Mouse (Mus musculus): ENCODE data around the gene Ckap2l.

The Ckap2l gene

DNA sequence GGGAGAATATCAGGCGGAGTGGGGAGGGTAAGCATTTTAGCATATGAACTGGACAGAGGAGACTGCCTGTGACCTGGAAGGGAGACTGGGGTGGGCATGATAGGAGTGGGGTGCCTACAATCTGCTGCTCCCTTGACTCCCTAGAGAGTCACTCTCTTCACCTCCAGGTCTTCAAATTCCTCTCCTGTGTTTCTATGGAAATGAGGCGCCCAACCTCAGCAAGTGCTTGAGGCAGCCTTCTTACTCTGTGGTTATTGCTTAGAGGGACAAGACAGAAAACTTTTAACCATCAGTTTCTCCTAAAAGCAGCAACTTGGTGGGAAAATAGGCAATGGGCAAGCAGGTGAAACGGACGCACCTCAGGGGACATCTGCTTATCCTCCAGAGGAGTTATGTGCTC lies 60.5 kb downstream of the Ckap2l start:
- DNase-seq (ENCODE audit: low read depth, low spot score) = no peak

DNA sequence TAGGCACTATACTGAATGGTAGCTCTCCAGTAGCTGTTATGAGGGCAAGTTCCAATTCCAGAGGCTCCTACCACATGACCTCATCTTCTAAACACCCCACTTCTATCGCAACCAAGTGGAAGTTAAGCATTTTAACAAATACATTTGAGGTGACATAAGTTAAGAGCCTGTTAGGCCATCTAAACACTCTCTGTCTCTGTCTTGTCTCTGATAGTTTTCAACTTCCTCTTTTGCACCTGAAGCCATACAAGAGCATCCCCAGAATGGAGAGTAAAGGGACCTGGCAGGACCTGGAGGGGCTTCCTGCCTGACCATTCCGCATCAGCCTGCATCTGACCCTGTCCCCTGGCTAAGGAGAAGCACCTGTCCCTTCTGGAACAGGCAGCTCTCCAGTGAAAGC lies 62.3 kb downstream of the Ckap2l start:
- peak; percentile 22 for DNase-seq (ENCODE audit: low read depth, low spot score)

DNA sequence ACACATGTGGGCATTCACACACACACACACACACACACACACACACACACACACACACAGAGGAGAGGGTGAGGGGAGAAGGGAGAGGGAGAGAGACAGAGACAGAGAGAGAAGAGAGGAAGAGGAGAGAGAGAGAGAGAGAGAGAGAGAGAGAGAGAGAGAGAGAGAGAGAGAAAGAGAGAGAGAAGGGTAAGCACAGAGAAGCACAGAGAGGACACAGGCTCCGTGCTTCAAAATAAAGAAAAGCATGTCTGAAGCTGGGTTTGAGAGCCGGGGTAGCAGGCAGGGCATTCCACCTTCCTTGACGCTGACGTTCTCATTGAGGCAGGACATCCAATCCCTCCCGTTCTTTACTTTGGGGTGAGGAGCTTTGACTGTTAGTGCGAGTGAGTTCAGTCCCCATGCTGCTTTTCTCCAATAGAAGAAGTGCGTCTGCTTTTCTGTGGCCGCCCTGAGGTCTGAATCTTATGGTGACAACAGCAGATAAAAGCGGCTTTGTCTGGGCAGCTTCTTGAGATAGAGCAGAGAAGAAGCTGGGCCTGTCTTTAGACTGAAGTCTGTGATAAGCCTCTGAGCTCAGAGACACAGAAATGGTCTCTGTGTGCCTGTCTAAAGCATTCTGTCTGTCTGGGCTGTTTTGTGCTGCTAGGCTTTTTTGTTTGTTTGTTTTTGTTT lies 63.1 kb downstream of the Ckap2l start:
- DNase-seq (ENCODE audit: low read depth, low spot score) = no peak

DNA sequence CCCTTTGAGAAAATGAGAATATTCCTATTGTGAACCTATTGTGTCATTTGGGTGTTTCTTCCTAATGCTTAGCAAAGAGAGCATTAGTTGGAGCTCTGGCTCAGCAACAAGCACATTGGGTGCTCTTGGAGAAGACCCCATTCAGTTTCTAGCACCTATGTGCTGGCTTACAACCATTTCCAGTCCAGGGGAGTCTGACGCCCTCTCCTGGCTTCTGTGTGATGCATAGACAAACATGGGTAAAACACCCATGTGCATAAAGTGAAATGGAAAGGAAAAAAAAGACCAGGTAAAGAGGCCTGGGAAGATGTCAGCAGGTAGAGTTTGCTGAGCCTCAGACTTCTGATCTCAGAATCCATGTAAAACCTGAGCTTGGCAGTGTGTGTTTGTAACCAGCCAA lies 63.8 kb downstream of the Ckap2l start:
- DNase-seq (ENCODE audit: low read depth, low spot score) = no peak

DNA sequence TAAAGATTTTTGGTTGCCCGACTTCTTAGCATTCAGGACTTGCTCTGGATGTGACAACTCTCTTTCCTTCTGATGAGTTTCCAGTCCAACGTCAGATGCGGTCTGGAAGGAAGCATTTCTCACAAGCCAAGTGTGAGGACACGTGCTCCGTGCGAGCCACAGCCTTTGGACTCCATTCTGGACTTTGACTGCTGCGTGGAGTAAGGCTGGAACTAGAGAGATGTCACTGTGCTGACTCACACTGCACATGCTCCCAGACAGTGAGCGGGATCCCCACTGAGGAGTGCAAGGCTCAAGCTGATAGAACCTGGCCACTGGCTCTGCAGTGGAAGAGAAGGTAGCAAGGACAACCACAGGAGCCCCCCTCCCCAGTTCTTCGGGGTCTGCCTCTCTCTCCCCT lies 64.5 kb downstream of the Ckap2l start:
- no peak for DNase-seq (ENCODE audit: low read depth, low spot score)

DNA sequence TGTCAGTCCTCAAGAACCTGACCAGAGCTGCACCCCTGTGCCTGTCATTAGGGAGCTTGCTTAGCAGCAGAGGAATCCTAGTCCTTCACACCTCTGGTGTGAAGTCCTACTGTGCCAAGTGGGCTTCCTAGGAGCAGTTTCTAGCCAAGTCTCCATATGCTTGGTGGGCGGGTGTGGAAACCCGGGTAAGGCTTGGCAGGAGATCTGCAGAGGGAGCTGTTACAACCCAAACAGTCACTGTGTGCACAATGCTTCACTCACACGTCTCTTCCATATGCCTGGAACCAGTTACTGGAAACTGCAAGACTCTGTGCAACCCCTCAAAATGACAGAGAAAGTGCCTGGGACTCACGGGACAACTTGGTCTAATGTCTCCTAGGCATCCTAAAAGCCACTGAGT lies 65.0 kb downstream of the Ckap2l start:
- DNase-seq (ENCODE audit: low read depth, low spot score) = no peak

DNA sequence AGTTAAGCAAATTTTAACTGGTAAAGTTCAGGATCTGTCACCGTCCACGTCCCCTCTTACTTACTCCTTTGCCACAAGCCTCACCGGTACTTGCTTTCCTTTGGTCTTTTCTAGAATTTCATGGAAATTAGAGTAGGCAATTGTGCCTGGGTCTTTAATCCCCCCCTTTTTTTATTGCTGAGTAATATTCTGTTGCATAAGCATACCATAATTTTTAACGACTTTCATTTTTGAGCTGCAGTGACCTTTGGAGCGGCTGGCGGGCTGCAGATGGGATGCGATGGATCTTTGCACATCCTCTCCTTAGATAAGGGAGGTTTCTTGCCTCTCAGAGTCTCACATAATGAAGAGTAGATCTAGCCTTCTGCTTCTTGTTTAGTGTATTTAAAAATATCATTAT lies 67.7 kb downstream of the Ckap2l start:
- no peak for DNase-seq (ENCODE audit: low read depth, low spot score)

DNA sequence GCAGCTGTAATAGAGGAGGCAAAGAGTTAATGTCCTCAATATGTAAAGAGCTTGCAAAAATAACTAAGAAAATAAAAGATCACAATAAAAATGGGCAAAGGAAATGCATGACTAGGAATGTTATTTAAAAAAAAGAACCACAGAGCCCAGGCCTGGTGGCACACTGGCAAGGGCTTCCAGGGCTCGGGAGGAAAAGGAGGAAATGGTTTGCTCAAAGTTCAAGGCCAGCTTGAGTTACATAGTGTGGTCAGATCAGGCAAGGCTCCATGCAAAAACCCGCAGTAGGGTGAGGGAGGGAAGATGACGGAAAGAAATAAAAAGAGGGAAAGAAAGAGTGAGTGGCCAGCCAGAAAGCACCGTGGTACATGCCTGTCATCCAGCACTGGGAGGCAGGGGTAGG lies 68.4 kb downstream of the Ckap2l start:
- no peak for DNase-seq (ENCODE audit: low read depth, low spot score)

DNA sequence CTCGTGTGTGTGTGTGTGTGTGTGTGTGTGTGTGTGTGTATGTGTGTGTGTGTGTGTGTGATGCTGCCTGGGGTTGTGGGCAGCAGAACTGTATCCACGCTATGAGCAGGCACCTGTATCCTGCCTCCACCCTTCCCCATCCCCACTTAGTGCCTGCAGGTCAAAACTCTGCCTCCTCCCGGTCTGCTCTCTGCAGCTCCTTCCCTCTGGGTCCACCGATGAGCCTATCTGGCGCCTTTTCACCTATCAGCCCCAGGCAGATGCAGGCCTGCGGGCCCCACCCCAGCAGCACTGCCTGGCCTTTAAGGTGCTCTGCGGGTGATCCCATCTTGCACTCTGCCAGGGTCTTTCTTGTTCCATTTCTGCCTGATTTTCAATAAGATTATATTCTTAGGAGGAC lies 69.3 kb downstream of the Ckap2l start:
- no peak for DNase-seq (ENCODE audit: low read depth, low spot score)

DNA sequence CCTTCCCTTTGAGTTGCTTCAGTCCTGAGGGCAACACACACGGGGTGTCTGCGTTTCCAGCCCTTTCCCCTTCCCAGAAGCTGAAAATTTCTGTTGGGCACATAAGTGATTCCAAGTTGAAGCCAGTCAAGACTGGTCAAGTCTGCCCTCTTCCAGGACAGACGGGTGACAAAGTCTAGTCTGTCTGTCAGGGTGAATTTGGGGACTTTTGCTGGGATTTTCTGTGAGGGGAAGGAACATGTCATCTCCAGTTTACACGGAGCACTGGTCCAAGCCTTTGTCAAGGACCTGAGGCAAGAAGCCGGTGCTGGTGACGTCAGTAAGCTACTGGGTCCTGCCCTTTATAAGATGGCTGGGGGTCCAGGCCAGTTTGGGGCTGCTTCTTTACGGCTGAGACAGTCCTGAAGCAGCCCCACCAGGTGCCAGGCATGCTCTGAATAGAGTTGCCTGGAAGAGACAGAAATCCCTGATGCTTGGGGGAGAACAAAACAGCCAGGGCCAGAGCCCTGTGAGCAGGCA lies 69.9 kb downstream of the Ckap2l start:
- DNase-seq (ENCODE audit: low read depth, low spot score) = no peak

DNA sequence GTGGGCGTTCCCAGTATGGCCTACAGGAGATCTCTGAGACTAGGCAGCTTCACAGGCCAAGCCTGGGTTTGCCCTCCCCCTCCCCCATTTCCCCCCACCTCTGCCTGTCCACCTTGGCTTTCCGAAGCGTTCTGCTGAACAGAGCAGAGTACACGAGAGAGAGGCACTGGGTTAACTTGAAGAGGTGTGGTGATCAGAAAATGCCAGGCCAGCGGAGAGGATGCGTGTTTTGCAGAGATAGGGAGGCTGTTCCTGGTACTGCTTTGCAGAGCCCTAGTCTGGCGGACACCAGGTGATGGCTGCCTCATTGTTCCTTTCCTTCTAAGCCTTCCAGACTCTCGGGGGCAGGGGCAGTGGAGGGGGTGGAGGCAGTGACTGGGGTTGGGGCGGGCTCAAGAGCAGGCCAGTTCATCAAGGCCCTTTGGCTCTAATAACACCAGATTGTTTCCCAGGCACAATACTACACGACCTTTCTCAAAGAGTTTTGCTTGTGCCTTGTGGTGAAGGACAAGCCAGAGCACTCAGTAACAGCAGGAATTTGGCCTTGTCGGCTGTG lies 70.6 kb downstream of the Ckap2l start:
- DNase-seq (ENCODE audit: low read depth, low spot score) = no peak

DNA sequence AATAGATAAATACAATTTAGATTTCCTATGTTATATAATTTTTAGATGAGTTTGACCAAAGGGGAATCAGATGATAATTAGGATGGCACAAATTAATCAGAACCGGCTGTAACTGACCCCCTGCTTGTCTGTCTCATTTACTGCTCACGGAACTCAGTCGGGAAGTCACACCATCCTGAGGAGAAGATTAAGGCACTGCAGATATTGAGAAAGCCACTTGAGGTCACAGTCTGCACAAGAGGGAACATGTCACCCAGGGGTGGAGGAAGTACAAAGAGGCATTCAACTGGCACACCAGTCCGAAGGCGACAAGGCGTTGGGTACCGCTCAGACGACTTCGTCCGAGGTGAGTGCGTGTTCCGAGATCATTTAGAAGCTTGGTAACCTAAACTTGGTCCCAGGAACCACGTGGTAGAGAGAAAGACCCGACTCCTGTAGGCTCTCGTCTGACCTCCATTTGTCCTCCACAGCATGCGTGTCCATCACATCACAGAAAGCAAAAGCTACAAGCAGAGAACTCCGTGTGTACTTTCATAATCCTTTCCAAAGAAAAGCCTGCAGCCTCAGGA lies 71.7 kb downstream of the Ckap2l start:
- no peak for DNase-seq (ENCODE audit: low read depth, low spot score)

DNA sequence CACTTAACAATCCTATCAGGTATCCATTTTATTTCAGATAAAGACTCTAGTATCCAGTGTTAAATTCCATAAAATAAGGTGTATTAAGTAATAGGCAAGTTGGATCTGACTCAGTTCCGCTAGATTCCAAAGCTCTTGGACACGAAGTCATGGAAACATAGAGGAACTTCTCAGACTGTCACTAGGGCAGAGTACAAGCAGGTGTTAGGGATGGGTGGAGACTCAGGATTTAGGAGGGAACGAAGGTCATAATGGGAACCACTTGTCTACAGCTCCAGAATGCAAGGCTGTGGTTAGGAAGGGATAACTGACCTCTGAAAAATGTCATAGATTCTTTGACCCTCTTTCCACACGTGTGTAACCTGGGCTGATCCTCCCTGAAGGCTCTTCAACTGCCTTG lies 72.8 kb downstream of the Ckap2l start:
- DNase-seq (ENCODE audit: low read depth, low spot score) = no peak

DNA sequence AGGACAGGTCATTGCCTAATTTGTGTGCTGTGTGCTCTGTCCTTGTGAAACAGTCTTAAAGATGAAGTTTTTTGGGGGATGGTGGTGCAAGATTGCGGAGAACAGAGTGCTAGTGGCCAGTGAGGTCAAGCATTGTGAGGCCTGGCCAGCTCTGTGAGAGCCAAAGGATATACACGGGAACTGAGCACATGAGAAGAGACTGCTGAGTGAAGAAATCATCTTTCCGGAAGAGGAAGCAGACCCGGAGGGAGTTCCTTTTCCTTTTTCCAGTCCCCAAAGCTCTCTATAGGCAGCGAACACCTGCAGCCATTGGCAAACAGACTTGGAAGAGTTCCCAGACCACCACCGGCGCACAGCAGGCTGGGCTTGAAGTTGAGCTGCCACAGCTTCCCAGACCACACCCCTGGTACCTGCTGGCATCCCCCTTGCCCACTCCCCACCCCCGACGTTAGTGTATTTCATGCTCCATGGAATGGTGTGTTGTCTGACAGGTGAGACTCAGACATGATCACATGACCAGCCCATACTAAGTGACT lies 75.8 kb downstream of the Ckap2l start:
- DNase-seq (ENCODE audit: low read depth, low spot score) = no peak

DNA sequence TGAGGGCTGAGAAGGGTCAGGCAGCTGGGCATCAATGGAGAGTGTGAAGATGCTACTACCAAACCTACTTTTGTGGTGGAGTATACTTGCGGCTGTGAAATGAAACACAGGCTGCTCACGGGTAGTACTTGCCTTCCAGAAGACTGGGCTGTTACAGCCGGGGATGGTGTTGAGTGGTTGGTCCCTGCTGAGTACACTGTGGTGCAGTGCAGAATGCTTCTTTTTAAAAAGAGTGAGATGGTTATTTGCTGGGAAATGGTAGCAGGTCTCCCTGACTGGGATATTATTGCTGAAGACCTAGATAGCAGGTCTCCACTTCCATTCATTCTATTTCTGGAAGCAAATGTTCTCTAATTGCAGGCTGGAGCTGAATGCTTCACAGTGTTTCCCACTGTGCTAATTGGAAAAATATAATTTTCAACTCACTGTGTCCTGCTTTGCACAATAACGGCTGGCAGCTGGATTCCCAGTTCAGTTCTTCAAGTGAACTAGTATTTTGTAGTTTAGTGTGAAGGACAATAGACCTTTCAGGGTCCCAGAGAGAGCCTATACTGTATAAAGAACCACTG lies 78.4 kb downstream of the Ckap2l start:
- no peak for DNase-seq (ENCODE audit: low read depth, low spot score)
